Comparison of ENCODE assay signal across 8 mouse cellular contexts in the genomic region with DNA sequence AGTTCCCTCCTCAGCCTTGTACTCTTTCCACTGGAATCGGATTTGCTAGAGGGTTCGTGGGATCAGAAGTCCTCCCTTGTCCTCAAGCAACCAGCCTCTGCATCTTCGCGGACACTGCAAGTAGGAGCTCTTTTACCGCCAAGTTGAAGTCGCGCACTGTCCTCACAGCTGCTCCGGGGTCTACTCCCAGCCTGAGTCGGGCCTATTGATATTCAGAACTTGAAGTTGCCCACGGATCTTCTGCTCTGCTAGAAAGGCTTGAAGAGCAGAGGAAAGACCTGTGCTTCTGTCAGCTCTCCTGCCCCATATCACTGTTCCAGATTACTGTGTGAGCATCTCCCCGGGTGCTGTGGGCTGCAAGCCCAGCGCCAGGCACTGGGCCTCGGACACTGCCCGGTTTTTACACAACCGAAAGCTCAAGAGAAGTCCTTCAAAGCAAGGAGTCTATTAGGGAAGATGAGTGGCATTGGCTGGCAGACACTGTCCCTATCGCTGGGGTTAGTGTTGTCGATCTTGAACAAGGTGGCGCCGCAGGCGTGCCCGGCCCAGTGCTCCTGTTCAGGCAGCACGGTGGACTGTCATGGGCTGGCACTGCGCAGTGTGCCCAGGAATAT. TPM values are rescaled to one million over a fixed set of nuclear protein-coding genes. Genes with fewer than 3 reads are reported as not detected.
A peak's percentile ranks its signal among the peaks of the same experiment; 100 is the strongest.
DNase-seq lines count a peak whose midpoint lies in the region; ATAC-seq and TF ChIP-seq lines count a peak whose summit lies in the region.

No protein-coding gene starts in this region.

- peak overlapping the region; percentile 74 for H3K9ac ChIP-seq in lung, embryonic 16.5 days (ENCODE audit: low read length)
- peak overlapping the region; percentile 65 for H3K9ac ChIP-seq in embryonic facial prominence, embryonic 12.5 days
- H3K9ac ChIP-seq in hindbrain, embryonic 13.5 days = peak overlapping the region; percentile 88
- H3K9ac ChIP-seq in limb, embryonic 14.5 days (ENCODE audit: low read depth, low read length, severe bottlenecking) = peak overlapping the region; percentile 70

- H3K9me3 ChIP-seq in lung, embryonic 16.5 days (ENCODE audit: control insufficient read depth, low read length) = no peaks in the 10 kb centered on the region
- H3K9me3 ChIP-seq in embryonic facial prominence, embryonic 12.5 days = no peaks in the 10 kb centered on the region
- H3K9me3 ChIP-seq in hindbrain, embryonic 13.5 days = no peaks in the 10 kb centered on the region
- no peaks in the 10 kb centered on the region for H3K9me3 ChIP-seq in limb, embryonic 14.5 days (ENCODE audit: control insufficient read depth, low read length)

- DNase-seq in lung, postnatal 25 days (ENCODE audit: low spot score) = no peak
- no peak for DNase-seq in limb, embryonic 14.5 days (ENCODE audit: low spot score)
- peak; percentile 51 for DNase-seq in retina, postnatal 1 day
- no peak for DNase-seq in spleen, adult 12 weeks (ENCODE audit: low spot score)
- DNase-seq in thymus, adult 18-20 months = no peak

- H3K36me3 ChIP-seq in lung, embryonic 16.5 days (ENCODE audit: control insufficient read depth, insufficient read depth, low read length) = no peaks in the 10 kb centered on the region
- H3K36me3 ChIP-seq in embryonic facial prominence, embryonic 12.5 days = no peaks in the 10 kb centered on the region
- no peaks in the 10 kb centered on the region for H3K36me3 ChIP-seq in hindbrain, embryonic 13.5 days
- no peaks in the 10 kb centered on the region for H3K36me3 ChIP-seq in limb, embryonic 14.5 days (ENCODE audit: control insufficient read depth, insufficient read depth, low read length)

- H3K4me2 ChIP-seq in lung, embryonic 16.5 days (ENCODE audit: low read depth, low read length) = peak overlapping the region; percentile 80
- peak overlapping the region; percentile 90 for H3K4me2 ChIP-seq in embryonic facial prominence, embryonic 12.5 days (replicated peaks)
- H3K4me2 ChIP-seq in hindbrain, embryonic 13.5 days = peak overlapping the region; percentile 79
- peak overlapping the region; percentile 95 for H3K4me2 ChIP-seq in limb, embryonic 14.5 days (replicated peaks; ENCODE audit: low read depth, low read length, severe bottlenecking)

- peaks cover 10% of the 10 kb centered on the region; the same call in 1 of the 2 replicates for H3K4me1 ChIP-seq in lung, embryonic 16.5 days (replicated peaks; ENCODE audit: control insufficient read depth, insufficient read depth, low read length)
- peaks cover 30% of the 10 kb centered on the region; the same call in 1 of the 2 replicates for H3K4me1 ChIP-seq in embryonic facial prominence, embryonic 12.5 days
- H3K4me1 ChIP-seq in hindbrain, embryonic 13.5 days (replicated peaks) = peaks cover 38% of the 10 kb centered on the region
- H3K4me1 ChIP-seq in limb, embryonic 14.5 days (ENCODE audit: control insufficient read depth, insufficient read depth, low read length) = peaks cover 10% of the 10 kb centered on the region; the same call in 1 of the 2 replicates

- no peaks in the 10 kb centered on the region for H3K27me3 ChIP-seq in lung, embryonic 16.5 days (ENCODE audit: control insufficient read depth, insufficient read depth, low read depth, low read length)
- H3K27me3 ChIP-seq in embryonic facial prominence, embryonic 12.5 days = 0 out of 2 replicates have a peak, but pooled peaks cover 6% of the 10 kb centered on the region
- no peaks in the 10 kb centered on the region for H3K27me3 ChIP-seq in hindbrain, embryonic 13.5 days
- H3K27me3 ChIP-seq in limb, embryonic 14.5 days (ENCODE audit: control insufficient read depth, insufficient read depth, low read length) = peaks cover 17% of the 10 kb centered on the region

- no peak for ATAC-seq in lung, embryonic 16.5 days (ENCODE audit: low read depth)
- ATAC-seq in embryonic facial prominence, embryonic 12.5 days (ENCODE audit: insufficient number of reproducible peaks, insufficient read depth, low FRiP score, low TSS enrichment) = 0 out of 2 replicates have a peak, but pooled peaks have one; percentile 7
- ATAC-seq in hindbrain, embryonic 13.5 days (ENCODE audit: low FRiP score) = peak; percentile 11
- no peak for ATAC-seq in limb, embryonic 14.5 days (ENCODE audit: low FRiP score, low read depth)

- H3K4me3 ChIP-seq in lung, embryonic 16.5 days (ENCODE audit: low read length) = peak overlapping the region; percentile 68
- H3K4me3 ChIP-seq in embryonic facial prominence, embryonic 12.5 days = peak overlapping the region; percentile 65
- H3K4me3 ChIP-seq in hindbrain, embryonic 13.5 days = peak overlapping the region; percentile 73
- H3K4me3 ChIP-seq in limb, embryonic 14.5 days (replicated peaks; ENCODE audit: low read length) = peak overlapping the region; percentile 66

- 5% methylated on average over 23 of the region's 23 CpGs for WGBS in lung, embryonic 16.5 days
- WGBS in embryonic facial prominence, embryonic 12.5 days = 1% methylated on average over 23 of the region's 23 CpGs
- 1% methylated on average over 23 of the region's 23 CpGs for WGBS in hindbrain, embryonic 13.5 days
- WGBS in limb, embryonic 14.5 days = 5% methylated on average over 23 of the region's 23 CpGs

- no peak for TF ChIP-seq POLR2A in limb, embryonic 14.5 days (IDR thresholded peaks at IDR 0.05; ENCODE audit: borderline replicate concordance, extremely low read depth, insufficient read depth, insufficient read length)

- H3K27ac ChIP-seq in lung, embryonic 16.5 days (ENCODE audit: low read length) = peak overlapping the region; percentile 3; the same call in 1 of the 2 replicates
- H3K27ac ChIP-seq in embryonic facial prominence, embryonic 12.5 days = no peak overlapping the region
- peak overlapping the region; percentile 66 for H3K27ac ChIP-seq in hindbrain, embryonic 13.5 days
- no peak overlapping the region for H3K27ac ChIP-seq in limb, embryonic 14.5 days (replicated peaks; ENCODE audit: low read depth, low read length)

RNA-seq across cellular contexts. Expression of a gene that starts 1.8 kb away (rescaled TPM):
- 36.9 and 42.7 TPM in 2 replicates for polyA plus RNA-seq in lung, embryonic 16.5 days (2015; fragmentation: Nextera tagmentation; extraction: Ambion mirVana)
- 37.1 and 38.0 TPM in 2 replicates for polyA plus RNA-seq in embryonic facial prominence, embryonic 12.5 days (2016; fragmentation: Nextera tagmentation; extraction: Ambion mirVana)
- polyA plus RNA-seq in hindbrain, embryonic 13.5 days (2015; fragmentation: Nextera tagmentation; extraction: Ambion mirVana) = 39.8 and 41.8 TPM in 2 replicates
- 19.9 and 27.7 TPM in 2 replicates for polyA plus RNA-seq in limb, embryonic 14.5 days (2012; rRNA removed)
- polyA plus RNA-seq in limb, embryonic 14.5 days (2014; fragmentation: Nextera tagmentation; extraction: Ambion mirVana) = 26.3 and 34.2 TPM in 2 replicates

Comparison
In these comparisons a context has a peak if more than half of its experiments do, and no peak if none do; other contexts are left out.
1. ATAC-seq: peak in embryonic facial prominence, embryonic 12.5 days (single experiment) and hindbrain, embryonic 13.5 days (single experiment); none in lung, embryonic 16.5 days (single experiment) and limb, embryonic 14.5 days (single experiment).
2. H3K27ac ChIP-seq: peak in lung, embryonic 16.5 days (single experiment) and hindbrain, embryonic 13.5 days (single experiment); none in embryonic facial prominence, embryonic 12.5 days (single experiment) and limb, embryonic 14.5 days (single experiment).
3. Peak in every context shown above with its lines, with median percentiles within 50 percentile points of each other: H3K4me2 ChIP-seq, H3K4me3 ChIP-seq and H3K9ac ChIP-seq.